Mouse (Mus musculus) stomach, postnatal 0 days (tissue): ENCODE results near the gene Rprd2.

Experiments used
- CTCF ChIP-seq: IDR thresholded peaks from 2 replicates; pipeline ENCODE4 v1.5.1; 2016; ENCODE audit warnings: antibody characterized with exemption, low read depth, mild to moderate bottlenecking, moderate library complexity
- EP300 ChIP-seq: optimal IDR thresholded peaks from 2 replicates; pipeline ENCODE3; 2016; ENCODE audit warnings: antibody characterized with exemption

DNA sequence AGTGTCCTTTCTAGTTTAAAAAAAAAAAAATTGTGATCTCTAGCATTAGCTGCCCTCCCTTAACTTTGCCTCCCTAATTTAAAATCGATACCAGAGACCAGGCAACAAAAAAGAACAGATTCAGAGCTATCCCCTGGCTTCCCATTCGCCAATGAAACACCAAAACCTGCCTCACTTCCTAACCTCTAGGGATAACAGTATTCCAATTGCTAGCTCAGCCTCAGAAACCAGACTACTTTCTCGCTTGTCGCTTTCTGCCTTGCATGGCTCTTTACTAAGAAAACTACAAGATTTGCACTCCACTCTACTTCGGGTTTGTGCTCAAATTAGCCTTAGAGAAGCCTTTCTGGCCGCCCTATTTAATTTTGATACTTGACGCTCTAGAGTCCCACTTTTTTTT lies 37.5 kb upstream of the Rprd2 start:
- no peak for TF ChIP-seq CTCF
- TF ChIP-seq EP300 = no peak
